Mouse (Mus musculus) hindbrain, postnatal 0 days (tissue): ENCODE measurements around the gene Usp3. TPM values are rescaled to one million over a fixed set of nuclear protein-coding genes. Genes with fewer than 3 reads are reported as not detected.

Experiments
- ATAC-seq: fragments of 200-750 bp; cut with Nextera tagmentation; 2 replicates; pipeline ENCODE4 v1.8.0; 2017; ENCODE audit warnings: mild to moderate bottlenecking, moderate TSS enrichment, moderate library complexity
- DNase-seq: peaks from one replicate; pipeline ENCODE4 v3.0.0-alpha.2; 2015; ENCODE audit warnings: low spot score
- H3K27ac ChIP-seq: fragments of 300-500 bp; sonication (generic); 2 replicates; pipeline ENCODE4 v1.5.1; 2014; ENCODE audit warnings: mild to moderate bottlenecking
- H3K27me3 ChIP-seq: fragments of 300-500 bp; sonication (generic); 2 replicates; pipeline ENCODE4 v1.6.1; 2014; ENCODE audit warnings: low read length, mixed read lengths; ENCODE audit not compliant: insufficient read depth
- H3K36me3 ChIP-seq: fragments of 300-500 bp; sonication (generic); 2 replicates; pipeline ENCODE4 v1.6.1; 2014; ENCODE audit warnings: low read length, mixed read lengths; ENCODE audit not compliant: insufficient read depth
- H3K4me1 ChIP-seq: fragments of 300-500 bp; sonication (generic); 2 replicates; pipeline ENCODE4 v1.6.1; 2014; ENCODE audit warnings: antibody characterized with exemption, low read length, mixed read lengths; ENCODE audit not compliant: insufficient read depth
- H3K4me2 ChIP-seq: fragments of 300-500 bp; sonication (generic); 2 replicates; pipeline ENCODE4 v1.6.1; 2014; ENCODE audit warnings: low read depth, mild to moderate bottlenecking, low read length, moderate library complexity, mixed read lengths
- H3K4me3 ChIP-seq: fragments of 300-500 bp; sonication (generic); 2 replicates; pipeline ENCODE4 v1.5.1; 2014; ENCODE audit warnings: low read length
- H3K9ac ChIP-seq: fragments of 300-500 bp; sonication (generic); replicated peaks from 2 replicates; pipeline ENCODE4 v1.6.1; 2014; ENCODE audit warnings: mild to moderate bottlenecking, low read length, moderate library complexity, mixed read lengths
- H3K9me3 ChIP-seq: fragments of 300-500 bp; sonication (generic); 2 replicates; pipeline ENCODE4 v1.6.1; 2016; ENCODE audit warnings: low read length, mixed read lengths
- CTCF ChIP-seq: IDR thresholded peaks from 2 replicates; pipeline ENCODE4 v1.5.1; 2016; ENCODE audit warnings: antibody characterized with exemption, control low read depth, low read depth
- WGBS: fragments of 180-500 bp; shearing (Covaris S2); extraction: QIAGEN DNeasy Blood & Tissue Kit; methylation state at CpG from one replicate; pipeline ENCODE4 v1.1.7; 2014; 5-methylcytosine and 5-hydroxymethylcytosine counted together
- polyA plus RNA-seq: library from polyadenylated mRNA; unstranded; fragments of >200 nt; fragmentation: Nextera tagmentation; extraction: Ambion mirVana; gene quantifications from 2 replicates; pipeline ENCODE4 v1.2.1, GENCODE M21; 2015
- total RNA-seq: library from RNA; depleted of rRNA; stranded (reverse); fragments of >200 nt; gene quantifications from 2 replicates; pipeline ENCODE4 v1.2.3, GENCODE M21; 2014; rRNA removed

Gene Usp3
- total and polyA plus RNA-seq, 2 experiments from 2014 or later = 28.4 to 39.6 TPM

- H3K9me3 ChIP-seq = no peaks in the 10 kb centered on the region
- H3K27me3 ChIP-seq = no peaks in the 10 kb centered on the region
- H3K4me3 ChIP-seq = no peak overlapping the region
- no peak overlapping the region for H3K4me2 ChIP-seq
- H3K4me1 ChIP-seq = no peaks in the 10 kb centered on the region
- H3K9ac ChIP-seq = no peak overlapping the region
- peaks cover 58% of the 10 kb centered on the region for H3K36me3 ChIP-seq
- H3K27ac ChIP-seq = no peak overlapping the region
- ATAC-seq (no peak), DNase-seq (no peak)
- no peak for TF ChIP-seq CTCF
These were observed 99.0 kb downstream of the Usp3 start for GRCm38 (mm10) chr9:66493992-66494391.

GRCm38 (mm10) chr9:66492361-66492760 lies 100.6 kb downstream of the Usp3 start:
- WGBS = 93% methylated on average over 1 of the region's 1 CpGs
- no peak overlapping the region for H3K4me2 ChIP-seq
- H3K36me3 ChIP-seq = peaks cover 55% of the 10 kb centered on the region
- no peak overlapping the region for H3K4me3 ChIP-seq
- H3K4me1 ChIP-seq = no peaks in the 10 kb centered on the region
- H3K9ac ChIP-seq = no peak overlapping the region
- no peaks in the 10 kb centered on the region for H3K9me3 ChIP-seq
- no peaks in the 10 kb centered on the region for H3K27me3 ChIP-seq
- TF ChIP-seq CTCF = no peak
- no peak for DNase-seq
- H3K27ac ChIP-seq = no peak overlapping the region
- ATAC-seq = no peak

DNA sequence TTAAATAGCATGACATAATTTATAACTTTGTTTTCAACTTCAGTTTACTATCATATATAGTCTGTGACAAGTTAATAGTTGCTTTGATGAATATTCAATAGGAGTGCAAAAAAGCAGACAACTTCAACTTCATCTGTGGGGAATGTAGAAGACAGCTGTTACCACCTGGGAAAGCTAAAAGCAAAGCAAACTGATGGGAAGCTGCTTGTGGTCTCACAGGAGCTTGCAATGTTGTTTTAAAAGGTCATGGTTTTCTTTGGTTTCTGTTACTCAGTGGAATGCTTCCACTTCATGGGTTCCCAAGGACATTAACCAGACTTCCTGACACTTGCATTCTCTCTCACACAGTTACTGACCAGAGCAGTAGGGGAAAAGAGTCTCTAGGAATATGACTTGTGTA lies 104.2 kb downstream of the Usp3 start:
- Histone ChIP-seq H3K9ac (no peak overlapping the region), H3K4me1 (no peaks in the 10 kb centered on the region), H3K4me3 (no peak overlapping the region), H3K27ac (no peak overlapping the region), H3K36me3 (peaks cover 64% of the 10 kb centered on the region), H3K27me3 (no peaks in the 10 kb centered on the region), H3K4me2 (no peak overlapping the region), H3K9me3 (no peaks in the 10 kb centered on the region)
- no peak for DNase-seq
- ATAC-seq = no peak
- TF ChIP-seq CTCF = no peak

GRCm38 (mm10) chr9:66483429-66483828 lies 109.5 kb downstream of the Usp3 start:
- Histone ChIP-seq H3K4me3 (no peak overlapping the region), H3K36me3 (peaks cover 48% of the 10 kb centered on the region), H3K27me3 (no peaks in the 10 kb centered on the region), H3K4me2 (no peak overlapping the region), H3K4me1 (no peaks in the 10 kb centered on the region), H3K27ac (no peak overlapping the region), H3K9me3 (no peaks in the 10 kb centered on the region), H3K9ac (no peak overlapping the region)
- DNase-seq = no peak
- TF ChIP-seq CTCF = no peak
- no peak for ATAC-seq
- 92% methylated on average over 3 of the region's 3 CpGs for WGBS

- no peaks in the 10 kb centered on the region for H3K27me3 ChIP-seq
- H3K36me3 ChIP-seq = peaks cover 32% of the 10 kb centered on the region
These were observed 115.2 kb downstream of the Usp3 start for GRCm38 (mm10) chr9:66477785-66478184.

GRCm38 (mm10) chr9:66465087-66465486 lies 127.9 kb downstream of the Usp3 start:
- H3K4me3 ChIP-seq = no peak overlapping the region

More at GRCm38 (mm10) chr9:66477785-66478184, 115.2 kb downstream of the Usp3 start:
- Histone ChIP-seq H3K4me2 (no peak overlapping the region), H3K9me3 (no peaks in the 10 kb centered on the region), H3K4me1 (no peaks in the 10 kb centered on the region), H3K4me3 (no peak overlapping the region), H3K9ac (no peak overlapping the region), H3K27ac (no peak overlapping the region)
- no peak for ATAC-seq
- TF ChIP-seq CTCF = no peak
- WGBS = 85% methylated on average over 2 of the region's 2 CpGs
- DNase-seq = no peak

More at GRCm38 (mm10) chr9:66465087-66465486, 127.9 kb downstream of the Usp3 start:
- DNase-seq (peak; percentile 78), ATAC-seq (no peak)
- no peaks in the 10 kb centered on the region for H3K9me3 ChIP-seq
- 58% methylated on average over 4 of the region's 4 CpGs for WGBS
- peak; percentile 73 for TF ChIP-seq CTCF
- H3K4me2 ChIP-seq = no peak overlapping the region
- H3K36me3 ChIP-seq = peaks cover 30% of the 10 kb centered on the region
- H3K9ac ChIP-seq = no peak overlapping the region
- H3K27ac ChIP-seq = no peak overlapping the region
- H3K27me3 ChIP-seq = no peaks in the 10 kb centered on the region
- no peaks in the 10 kb centered on the region for H3K4me1 ChIP-seq

Other genes starting within 250 kb of the Usp3 start
- 91.5 and 104 TPM in 2 replicates for gene Herc1, start 242.7 kb downstream of the Usp3 start, total RNA-seq
- 30.3 and 30.7 TPM in 2 replicates for gene Herc1, start 242.7 kb downstream of the Usp3 start, polyA plus RNA-seq
- gene Fbxl22, start 78.5 kb downstream of the Usp3 start, total RNA-seq = 0.26 and 0.54 TPM in 2 replicates
- 0.63 and 0.76 TPM in 2 replicates for gene Fbxl22, start 78.5 kb downstream of the Usp3 start, polyA plus RNA-seq
- 5.9 and 12.5 TPM in 2 replicates for gene Car12, start 120.5 kb upstream of the Usp3 start, total RNA-seq
- gene Car12, start 120.5 kb upstream of the Usp3 start, polyA plus RNA-seq = 6.6 and 7.4 TPM in 2 replicates
- gene Aph1b, start 202.3 kb upstream of the Usp3 start, total RNA-seq = 26.5 and 26.8 TPM in 2 replicates
- 15.1 and 15.6 TPM in 2 replicates for gene Aph1b, start 202.3 kb upstream of the Usp3 start, polyA plus RNA-seq
- gene Gm10647, start 203.9 kb upstream of the Usp3 start, total RNA-seq = 0.29 and 0.99 TPM in 2 replicates
- gene Gm10647, start 203.9 kb upstream of the Usp3 start, polyA plus RNA-seq = 0.45 and 0.55 TPM in 2 replicates
- gene Aph1c, start 241.6 kb upstream of the Usp3 start, total RNA-seq = 2.1 and 3.1 TPM in 2 replicates
- gene Aph1c, start 241.6 kb upstream of the Usp3 start, polyA plus RNA-seq = 5.3 and 6.3 TPM in 2 replicates